Mouse (Mus musculus): Measurements from ENCODE around the gene Kmt5b. TPM values are rescaled to one million over a fixed set of nuclear protein-coding genes. Genes with fewer than 3 reads are reported as not detected.

Gene Kmt5b
- polyA plus RNA-seq, 2 experiments: 25.2 to 36.5 TPM

GRCm38 (mm10) chr19:3834301-3834700 lies 67.1 kb downstream of the Kmt5b start:
- H3K9me3 ChIP-seq (ENCODE audit: control insufficient read depth, low read length): no peaks in the 10 kb centered on the region
- no peak for DNase-seq (ENCODE audit: low spot score)
- no peak overlapping the region for H3K9ac ChIP-seq (ENCODE audit: low read depth, low read length, severe bottlenecking)
- 86% methylated on average over 7 of the region's 7 CpGs for WGBS
- H3K4me1 ChIP-seq (ENCODE audit: control insufficient read depth, insufficient read depth, low read length): no peaks in the 10 kb centered on the region
- ATAC-seq (ENCODE audit: low FRiP score, low read depth): no peak
- no peak for TF ChIP-seq POLR2A (IDR thresholded peaks at IDR 0.05; ENCODE audit: borderline replicate concordance, extremely low read depth, insufficient read depth, insufficient read length)
- H3K4me2 ChIP-seq (replicated peaks; ENCODE audit: low read depth, low read length, severe bottlenecking): no peak overlapping the region
- no peaks in the 10 kb centered on the region for H3K27me3 ChIP-seq (ENCODE audit: control insufficient read depth, insufficient read depth, low read length)
- no peak overlapping the region for H3K27ac ChIP-seq (replicated peaks; ENCODE audit: low read depth, low read length)
- H3K36me3 ChIP-seq (ENCODE audit: control insufficient read depth, insufficient read depth, low read length): no peaks in the 10 kb centered on the region
- no peak overlapping the region for H3K4me3 ChIP-seq (replicated peaks; ENCODE audit: low read length)

DNA sequence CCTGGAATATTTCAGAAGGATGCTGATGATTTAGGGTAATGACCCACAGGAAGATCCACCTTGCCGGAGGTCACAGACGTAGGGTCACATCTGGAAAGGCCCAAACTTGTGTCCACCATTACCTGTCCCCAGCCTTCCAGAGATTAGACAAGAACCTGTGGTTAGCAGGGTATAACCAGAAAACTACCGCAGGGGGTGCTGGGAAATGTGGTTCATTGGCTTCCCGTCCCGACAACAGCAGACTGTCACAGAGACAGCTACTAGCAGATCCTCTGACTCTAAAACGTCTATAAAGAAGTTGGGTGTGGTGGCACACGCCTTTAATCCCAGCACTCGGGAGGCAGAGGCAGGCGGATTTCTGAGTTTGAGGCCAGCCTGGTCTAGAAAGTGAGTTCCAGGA lies 69.6 kb downstream of the Kmt5b start:
- TF ChIP-seq POLR2A (IDR thresholded peaks at IDR 0.05; ENCODE audit: borderline replicate concordance, extremely low read depth, insufficient read depth, insufficient read length): no peak
- no peak overlapping the region for H3K9ac ChIP-seq (ENCODE audit: low read depth, low read length, severe bottlenecking)
- no peak overlapping the region for H3K4me3 ChIP-seq (replicated peaks; ENCODE audit: low read length)
- DNase-seq (ENCODE audit: low spot score) (no peak), ATAC-seq (ENCODE audit: low FRiP score, low read depth) (no peak)
- H3K9me3 ChIP-seq (ENCODE audit: control insufficient read depth, low read length): no peaks in the 10 kb centered on the region
- H3K27ac ChIP-seq (replicated peaks; ENCODE audit: low read depth, low read length): no peak overlapping the region
- H3K27me3 ChIP-seq (ENCODE audit: control insufficient read depth, insufficient read depth, low read length): no peaks in the 10 kb centered on the region
- H3K4me1 ChIP-seq (ENCODE audit: control insufficient read depth, insufficient read depth, low read length): peaks cover 6% of the 10 kb centered on the region; the same call in 1 of the 2 replicates
- H3K4me2 ChIP-seq (replicated peaks; ENCODE audit: low read depth, low read length, severe bottlenecking): no peak overlapping the region
- no peaks in the 10 kb centered on the region for H3K36me3 ChIP-seq (ENCODE audit: control insufficient read depth, insufficient read depth, low read length)
- 92% methylated on average over 9 of the region's 9 CpGs for WGBS

- H3K36me3 ChIP-seq (ENCODE audit: control insufficient read depth, insufficient read depth, low read length): no peaks in the 10 kb centered on the region
- no peak overlapping the region for H3K27ac ChIP-seq (replicated peaks; ENCODE audit: low read depth, low read length)
- no peaks in the 10 kb centered on the region for H3K27me3 ChIP-seq (ENCODE audit: control insufficient read depth, insufficient read depth, low read length)
- ATAC-seq (ENCODE audit: low FRiP score, low read depth) (no peak), DNase-seq (ENCODE audit: low spot score) (no peak)
- H3K9ac ChIP-seq (ENCODE audit: low read depth, low read length, severe bottlenecking): no peak overlapping the region
- H3K4me2 ChIP-seq (replicated peaks; ENCODE audit: low read depth, low read length, severe bottlenecking): no peak overlapping the region
- peaks cover 6% of the 10 kb centered on the region; the same call in 1 of the 2 replicates for H3K4me1 ChIP-seq (ENCODE audit: control insufficient read depth, insufficient read depth, low read length)
- no peak for TF ChIP-seq POLR2A (IDR thresholded peaks at IDR 0.05; ENCODE audit: borderline replicate concordance, extremely low read depth, insufficient read depth, insufficient read length)
- no peak overlapping the region for H3K4me3 ChIP-seq (replicated peaks; ENCODE audit: low read length)
- H3K9me3 ChIP-seq (ENCODE audit: control insufficient read depth, low read length): no peaks in the 10 kb centered on the region
- WGBS: 70% methylated on average over 3 of the region's 3 CpGs
Observed at GRCm38 (mm10) chr19:3838931-3839330, 71.7 kb downstream of the Kmt5b start.

DNA sequence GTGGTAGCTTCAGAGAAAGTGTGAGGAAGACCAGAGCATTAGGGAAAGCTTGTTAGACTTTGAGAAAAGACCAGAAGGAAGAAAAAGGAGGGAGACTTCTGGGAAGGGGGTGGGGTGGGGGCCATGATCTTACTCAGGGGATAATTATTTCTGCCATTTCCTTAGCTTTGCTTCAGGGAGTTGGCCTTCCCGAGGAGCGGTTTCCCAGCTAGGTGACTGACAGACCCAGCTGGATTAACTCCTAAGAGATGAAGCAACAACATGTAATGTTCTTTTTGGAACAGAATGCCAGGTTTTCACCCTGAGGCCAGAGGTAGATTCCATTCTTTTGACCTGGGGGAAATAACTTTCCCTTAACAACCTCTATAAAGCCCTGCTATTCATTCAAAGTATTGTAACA lies 72.5 kb downstream of the Kmt5b start:
- Histone ChIP-seq H3K27ac (replicated peaks; ENCODE audit: low read depth, low read length) (no peak overlapping the region), H3K4me2 (replicated peaks; ENCODE audit: low read depth, low read length, severe bottlenecking) (no peak overlapping the region), H3K27me3 (ENCODE audit: control insufficient read depth, insufficient read depth, low read length) (no peaks in the 10 kb centered on the region), H3K4me3 (replicated peaks; ENCODE audit: low read length) (no peak overlapping the region), H3K36me3 (ENCODE audit: control insufficient read depth, insufficient read depth, low read length) (no peaks in the 10 kb centered on the region), H3K9ac (ENCODE audit: low read depth, low read length, severe bottlenecking) (no peak overlapping the region), H3K9me3 (ENCODE audit: control insufficient read depth, low read length) (no peaks in the 10 kb centered on the region), H3K4me1 (ENCODE audit: control insufficient read depth, insufficient read depth, low read length) (peaks cover 6% of the 10 kb centered on the region; the same call in 1 of the 2 replicates)
- TF ChIP-seq POLR2A (IDR thresholded peaks at IDR 0.05; ENCODE audit: borderline replicate concordance, extremely low read depth, insufficient read depth, insufficient read length): no peak
- DNase-seq (ENCODE audit: low spot score) (no peak), ATAC-seq (ENCODE audit: low FRiP score, low read depth) (no peak)
- 34% methylated on average over 2 of the region's 2 CpGs for whole genome bisulfite sequencing

DNA sequence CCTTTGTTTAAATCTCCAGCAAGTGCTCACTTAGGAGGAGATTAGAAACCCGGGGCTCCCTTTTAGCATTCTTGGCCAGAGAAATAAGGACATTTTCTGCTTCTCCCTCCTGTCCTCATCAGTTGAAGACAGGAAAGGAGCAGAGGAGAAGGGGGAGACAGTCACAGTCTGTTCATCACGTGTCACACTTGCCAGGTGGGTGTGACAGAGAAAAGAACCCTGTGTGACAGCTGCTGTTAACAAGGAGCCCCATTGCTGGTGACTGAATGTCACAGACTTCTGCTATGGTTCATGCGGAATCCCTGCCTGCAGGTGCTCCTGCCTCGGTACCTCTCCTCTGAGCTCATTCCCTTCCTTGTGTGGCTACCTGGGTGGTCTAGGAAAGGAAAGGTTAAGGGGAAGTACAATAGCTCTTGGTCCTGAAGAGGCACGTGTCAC lies 73.0 kb downstream of the Kmt5b start:
- no peak for ATAC-seq (ENCODE audit: low FRiP score, low read depth)
- no peak for TF ChIP-seq POLR2A (IDR thresholded peaks at IDR 0.05; ENCODE audit: borderline replicate concordance, extremely low read depth, insufficient read depth, insufficient read length)
- Histone ChIP-seq H3K4me2 (replicated peaks; ENCODE audit: low read depth, low read length, severe bottlenecking) (no peak overlapping the region), H3K4me3 (replicated peaks; ENCODE audit: low read length) (no peak overlapping the region), H3K36me3 (ENCODE audit: control insufficient read depth, insufficient read depth, low read length) (no peaks in the 10 kb centered on the region), H3K9ac (ENCODE audit: low read depth, low read length, severe bottlenecking) (no peak overlapping the region), H3K27me3 (ENCODE audit: control insufficient read depth, insufficient read depth, low read length) (no peaks in the 10 kb centered on the region), H3K9me3 (ENCODE audit: control insufficient read depth, low read length) (no peaks in the 10 kb centered on the region), H3K4me1 (ENCODE audit: control insufficient read depth, insufficient read depth, low read length) (peaks cover 6% of the 10 kb centered on the region; the same call in 1 of the 2 replicates), H3K27ac (replicated peaks; ENCODE audit: low read depth, low read length) (no peak overlapping the region)
- 31% methylated on average over 5 of the region's 5 CpGs for WGBS
- DNase-seq (ENCODE audit: low spot score): no peak

DNA sequence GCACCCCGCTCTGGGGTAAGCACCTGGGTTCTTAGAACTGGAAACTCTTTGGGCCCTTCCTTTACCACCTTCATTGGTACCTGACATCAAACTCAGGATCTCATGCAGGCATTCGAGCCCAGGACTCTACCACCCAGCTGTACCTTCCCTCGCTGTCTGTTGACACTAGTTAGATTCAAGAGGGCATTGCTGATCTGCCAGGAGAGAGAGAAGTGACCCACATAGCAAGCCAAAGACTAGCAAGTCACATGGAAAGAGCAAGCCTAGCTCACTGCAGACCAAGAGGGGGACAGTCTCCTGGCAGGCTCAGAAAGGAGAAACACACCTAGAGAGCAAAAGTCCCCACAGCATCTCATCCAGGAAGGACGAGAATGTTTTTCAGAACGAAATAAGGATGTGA lies 73.5 kb downstream of the Kmt5b start:
- DNase-seq (ENCODE audit: low spot score): no peak
- ATAC-seq (ENCODE audit: low FRiP score, low read depth): no peak
- 79% methylated on average over 5 of the region's 5 CpGs for WGBS
- no peaks in the 10 kb centered on the region for H3K27me3 ChIP-seq (ENCODE audit: control insufficient read depth, insufficient read depth, low read length)
- no peak overlapping the region for H3K4me3 ChIP-seq (replicated peaks; ENCODE audit: low read length)
- H3K4me2 ChIP-seq (replicated peaks; ENCODE audit: low read depth, low read length, severe bottlenecking): no peak overlapping the region
- H3K9me3 ChIP-seq (ENCODE audit: control insufficient read depth, low read length): no peaks in the 10 kb centered on the region
- no peak for TF ChIP-seq POLR2A (IDR thresholded peaks at IDR 0.05; ENCODE audit: borderline replicate concordance, extremely low read depth, insufficient read depth, insufficient read length)
- no peak overlapping the region for H3K9ac ChIP-seq (ENCODE audit: low read depth, low read length, severe bottlenecking)
- H3K27ac ChIP-seq (replicated peaks; ENCODE audit: low read depth, low read length): no peak overlapping the region
- H3K36me3 ChIP-seq (ENCODE audit: control insufficient read depth, insufficient read depth, low read length): no peaks in the 10 kb centered on the region
- peaks cover 6% of the 10 kb centered on the region; the same call in 1 of the 2 replicates for H3K4me1 ChIP-seq (ENCODE audit: control insufficient read depth, insufficient read depth, low read length)

Data from limb, embryonic 14.5 days (tissue).